Mouse (Mus musculus) liver, embryonic 11.5 days (tissue): ENCODE results near the gene Sod1. TPM values are rescaled to one million over a fixed set of nuclear protein-coding genes. Genes with fewer than 3 reads are reported as not detected.

ENCODE experiments used
- ATAC-seq: fragments of 200-750 bp; cut with Nextera tagmentation; replicated peaks from 2 replicates; pipeline ENCODE4 v1.8.0; 2017; ENCODE audit warnings: moderate number of reproducible peaks, mild to moderate bottlenecking, moderate TSS enrichment, moderate library complexity; ENCODE audit not compliant: low FRiP score
- DNase-seq: peaks from one replicate; pipeline ENCODE4 v3.0.0-alpha.2; 2017; ENCODE audit warnings: low spot score
- H3K27ac ChIP-seq: fragments of 300-500 bp; sonication (generic); 2 replicates; pipeline ENCODE4 v1.5.1; 2014; ENCODE audit warnings: mild to moderate bottlenecking, low read depth, low read length, control low read depth
- H3K27me3 ChIP-seq: fragments of 300-500 bp; sonication (generic); replicated peaks from 2 replicates; pipeline ENCODE4 v1.6.1; 2014; ENCODE audit warnings: low read length, mixed read lengths; ENCODE audit not compliant: control insufficient read depth, insufficient read depth
- H3K36me3 ChIP-seq: fragments of 300-500 bp; sonication (generic); 2 replicates; pipeline ENCODE4 v1.6.1; 2014; ENCODE audit warnings: mild to moderate bottlenecking, low read length, moderate library complexity, mixed read lengths; ENCODE audit not compliant: control insufficient read depth, insufficient read depth
- H3K4me1 ChIP-seq: fragments of 300-500 bp; sonication (generic); replicated peaks from 2 replicates; pipeline ENCODE4 v1.6.1; 2014; ENCODE audit warnings: low read length, mixed read lengths; ENCODE audit not compliant: control insufficient read depth, insufficient read depth
- H3K4me2 ChIP-seq: fragments of 300-500 bp; sonication (generic); 2 replicates; pipeline ENCODE4 v1.6.1; 2014; ENCODE audit warnings: mild to moderate bottlenecking, control low read depth, moderate library complexity
- H3K4me3 ChIP-seq: fragments of 300-500 bp; sonication (generic); 2 replicates; pipeline ENCODE4 v1.5.1; 2014; ENCODE audit warnings: low read depth, low read length, control low read depth
- H3K9ac ChIP-seq: fragments of 300-500 bp; sonication (generic); 2 replicates; pipeline ENCODE4 v1.6.1; 2014; ENCODE audit warnings: low read depth, low read length, control low read depth
- H3K9me3 ChIP-seq: fragments of 300-500 bp; sonication (generic); 2 replicates; pipeline ENCODE4 v1.6.1; 2016; ENCODE audit warnings: low read length, inconsistent platforms, mixed read lengths; ENCODE audit not compliant: control insufficient read depth
- WGBS: fragments of 180-500 bp; shearing (Covaris S2); extraction: QIAGEN DNeasy Blood & Tissue Kit; methylation state at CpG from one replicate; pipeline ENCODE4 v1.1.7; 2014; 5-methylcytosine and 5-hydroxymethylcytosine counted together
- polyA plus RNA-seq: library from polyadenylated mRNA; unstranded; fragments of >200 nt; fragmentation: Nextera tagmentation; extraction: Ambion mirVana; gene quantifications from 2 replicates; pipeline ENCODE4 v1.2.1, GENCODE M21; 2014

Sod1 gene
- polyA plus RNA-seq, 1 experiment from 2014 or later, result 2,008 TPM

- H3K4me3 ChIP-seq, result no peak overlapping the region
- no peak overlapping the region for H3K9ac ChIP-seq
- H3K27me3 ChIP-seq, result no peaks in the 10 kb centered on the region
- no peak for DNase-seq
- 87% methylated on average over 7 of the region's 7 CpGs for WGBS
- H3K4me2 ChIP-seq, result no peak overlapping the region
- no peak for ATAC-seq
- no peaks in the 10 kb centered on the region for H3K9me3 ChIP-seq
- H3K27ac ChIP-seq, result no peak overlapping the region
- H3K36me3 ChIP-seq, result peaks cover 40% of the 10 kb centered on the region
- 0 out of 2 replicates have a peak, but pooled peaks cover 3% of the 10 kb centered on the region for H3K4me1 ChIP-seq
Observed at GRCm38 (mm10) chr16:90258950-90259349, 38.4 kb downstream of the Sod1 start.

- ATAC-seq (no peak), DNase-seq (no peak)
- WGBS, result 90% methylated on average over 5 of the region's 5 CpGs
- H3K27ac ChIP-seq, result no peak overlapping the region
- H3K9me3 ChIP-seq, result no peaks in the 10 kb centered on the region
- H3K27me3 ChIP-seq, result no peaks in the 10 kb centered on the region
- H3K4me2 ChIP-seq, result no peak overlapping the region
- 0 out of 2 replicates have a peak, but pooled peaks cover 3% of the 10 kb centered on the region for H3K4me1 ChIP-seq
- peaks cover 37% of the 10 kb centered on the region for H3K36me3 ChIP-seq
- H3K9ac ChIP-seq, result no peak overlapping the region
- no peak overlapping the region for H3K4me3 ChIP-seq
Observed at GRCm38 (mm10) chr16:90259623-90260022, 39.1 kb downstream of the Sod1 start.

GRCm38 (mm10) chr16:90260097-90260496 is 39.5 kb downstream of the Sod1 start:
- Histone ChIP-seq H3K9me3 (no peaks in the 10 kb centered on the region), H3K4me3 (no peak overlapping the region)
- 87% methylated on average over 4 of the region's 4 CpGs for WGBS

GRCm38 (mm10) chr16:90261791-90262190 is 41.2 kb downstream of the Sod1 start:
- Histone ChIP-seq H3K4me2 (no peak overlapping the region), H3K4me3 (no peak overlapping the region), H3K4me1 (peaks cover 18% of the 10 kb centered on the region), H3K27ac (no peak overlapping the region), H3K27me3 (no peaks in the 10 kb centered on the region), H3K9ac (no peak overlapping the region), H3K36me3 (peaks cover 27% of the 10 kb centered on the region), H3K9me3 (no peaks in the 10 kb centered on the region)
- DNase-seq (no peak), ATAC-seq (no peak)
- WGBS, result 87% methylated on average over 2 of the region's 2 CpGs

More at GRCm38 (mm10) chr16:90260097-90260496, 39.5 kb downstream of the Sod1 start:
- H3K27me3 ChIP-seq, result no peaks in the 10 kb centered on the region
- H3K27ac ChIP-seq, result no peak overlapping the region
- H3K4me1 ChIP-seq, result peaks cover 5% of the 10 kb centered on the region; the same call in 1 of the 2 replicates
- no peak overlapping the region for H3K4me2 ChIP-seq
- H3K9ac ChIP-seq, result no peak overlapping the region
- peaks cover 34% of the 10 kb centered on the region for H3K36me3 ChIP-seq
- ATAC-seq (no peak), DNase-seq (no peak)

- no peaks in the 10 kb centered on the region for H3K27me3 ChIP-seq
- no peak overlapping the region for H3K9ac ChIP-seq
- no peak for DNase-seq
- 61% methylated on average over 5 of the region's 5 CpGs for WGBS
- H3K4me2 ChIP-seq, result peak overlapping the region; percentile 0; the same call in 1 of the 2 replicates
- H3K36me3 ChIP-seq, result peaks cover 16% of the 10 kb centered on the region; the same call in 1 of the 2 replicates
- no peak overlapping the region for H3K27ac ChIP-seq
- no peak overlapping the region for H3K4me3 ChIP-seq
- H3K4me1 ChIP-seq, result peaks cover 19% of the 10 kb centered on the region
- H3K9me3 ChIP-seq, result no peaks in the 10 kb centered on the region
- peak; percentile 85 for ATAC-seq
Observed at GRCm38 (mm10) chr16:90264021-90264420, 43.5 kb downstream of the Sod1 start.

- H3K36me3 ChIP-seq, result peaks cover 9% of the 10 kb centered on the region; the same call in 1 of the 2 replicates
- no peaks in the 10 kb centered on the region for H3K9me3 ChIP-seq
- WGBS, result 48% methylated on average over 1 of the region's 1 CpGs
- ATAC-seq (peak; percentile 62), DNase-seq (no peak)
- no peak overlapping the region for H3K4me3 ChIP-seq
- H3K9ac ChIP-seq, result no peak overlapping the region
- H3K4me1 ChIP-seq, result peaks cover 21% of the 10 kb centered on the region
- peak overlapping the region; percentile 25; the same call in 1 of the 2 replicates for H3K4me2 ChIP-seq
- no peak overlapping the region for H3K27ac ChIP-seq
- no peaks in the 10 kb centered on the region for H3K27me3 ChIP-seq
Observed at GRCm38 (mm10) chr16:90265106-90265505, 44.6 kb downstream of the Sod1 start.

- no peak for DNase-seq
- no peak overlapping the region for H3K4me2 ChIP-seq
- no peak for ATAC-seq
- H3K4me3 ChIP-seq, result no peak overlapping the region
- no peak overlapping the region for H3K9ac ChIP-seq
- H3K36me3 ChIP-seq, result peaks cover 3% of the 10 kb centered on the region; the same call in 1 of the 2 replicates
- no peaks in the 10 kb centered on the region for H3K27me3 ChIP-seq
- H3K27ac ChIP-seq, result no peak overlapping the region
- WGBS, result 48% methylated on average over 1 of the region's 1 CpGs
- no peaks in the 10 kb centered on the region for H3K9me3 ChIP-seq
- H3K4me1 ChIP-seq, result peaks cover 24% of the 10 kb centered on the region
Observed at GRCm38 (mm10) chr16:90266581-90266980, 46.0 kb downstream of the Sod1 start.

GRCm38 (mm10) chr16:90275521-90275920 is 55.0 kb downstream of the Sod1 start:
- DNase-seq (no peak), ATAC-seq (no peak)
- H3K36me3 ChIP-seq, result no peaks in the 10 kb centered on the region
- H3K4me3 ChIP-seq, result no peak overlapping the region
- H3K9me3 ChIP-seq, result no peaks in the 10 kb centered on the region
- H3K4me2 ChIP-seq, result no peak overlapping the region
- no peak overlapping the region for H3K9ac ChIP-seq
- WGBS, result 86% methylated on average over 6 of the region's 6 CpGs
- peaks cover 23% of the 10 kb centered on the region for H3K4me1 ChIP-seq
- no peak overlapping the region for H3K27ac ChIP-seq
- no peaks in the 10 kb centered on the region for H3K27me3 ChIP-seq
